Mouse (Mus musculus) kidney, adult 2 months (tissue): ENCODE results near the gene Fth1. TPM values are rescaled to one million over a fixed set of nuclear protein-coding genes. Genes with fewer than 3 reads are reported as not detected.

Source experiments
- DNase-seq: peaks from one replicate; pipeline ENCODE4 v3.0.0; 2021
- H3K27ac ChIP-seq: fragments of 200-500 bp; 2 replicates; pipeline ENCODE4 v1.5.1; 2012; ENCODE audit warnings: low read depth, low read length, control low read depth, inconsistent platforms; ENCODE audit not compliant: insufficient read depth
- H3K27me3 ChIP-seq: fragments of 200-500 bp; replicated peaks from 2 replicates; pipeline ENCODE4 v1.6.1; 2012; ENCODE audit warnings: mild to moderate bottlenecking, moderate library complexity, low read length, inconsistent platforms; ENCODE audit not compliant: control insufficient read depth, insufficient read depth
- H3K36me3 ChIP-seq: fragments of 200-500 bp; 2 replicates; pipeline ENCODE4 v1.6.1; 2012; ENCODE audit warnings: mild to moderate bottlenecking, moderate library complexity, low read length, inconsistent platforms; ENCODE audit not compliant: control insufficient read depth, insufficient read depth
- H3K4me1 ChIP-seq: fragments of 200-500 bp; 2 replicates; pipeline ENCODE4 v1.6.1; 2011; ENCODE audit warnings: low read length; ENCODE audit not compliant: control insufficient read depth, insufficient read depth
- H3K4me3 ChIP-seq: fragments of 200-500 bp; 2 replicates; pipeline ENCODE4 v1.5.1; 2011; ENCODE audit warnings: mild to moderate bottlenecking, low read depth, low read length, control low read depth; ENCODE audit not compliant: insufficient read depth
- CTCF ChIP-seq: fragments of 200-500 bp; conservative IDR thresholded peaks from 2 replicates; pipeline ENCODE4 v1.5.1; 2011; ENCODE audit warnings: low read depth, mild to moderate bottlenecking, control low read depth, low read length, moderate library complexity, mixed read lengths; ENCODE audit not compliant: insufficient read depth, insufficient read length
- POLR2A ChIP-seq: fragments of 200-500 bp; IDR thresholded peaks from one replicate; pipeline ENCODE4 v1.6.1; 2011; ENCODE audit warnings: low read depth, low read length, control low read depth
- WGBS: fragments of 180-500 bp; shearing (Covaris S2); methylation state at CpG from one replicate; pipeline ENCODE4 v1.1.7; 2018; 5-methylcytosine and 5-hydroxymethylcytosine counted together
- polyA plus RNA-seq: library from polyadenylated mRNA; depleted of rRNA; stranded (reverse); fragments of >200 nt; gene quantifications from 2 replicates; pipeline ENCODE4 v1.2.3, GENCODE M21; 2012; rRNA removed

Fth1 gene
- polyA plus RNA-seq, 1 experiment, result 8,110 TPM

DNA sequence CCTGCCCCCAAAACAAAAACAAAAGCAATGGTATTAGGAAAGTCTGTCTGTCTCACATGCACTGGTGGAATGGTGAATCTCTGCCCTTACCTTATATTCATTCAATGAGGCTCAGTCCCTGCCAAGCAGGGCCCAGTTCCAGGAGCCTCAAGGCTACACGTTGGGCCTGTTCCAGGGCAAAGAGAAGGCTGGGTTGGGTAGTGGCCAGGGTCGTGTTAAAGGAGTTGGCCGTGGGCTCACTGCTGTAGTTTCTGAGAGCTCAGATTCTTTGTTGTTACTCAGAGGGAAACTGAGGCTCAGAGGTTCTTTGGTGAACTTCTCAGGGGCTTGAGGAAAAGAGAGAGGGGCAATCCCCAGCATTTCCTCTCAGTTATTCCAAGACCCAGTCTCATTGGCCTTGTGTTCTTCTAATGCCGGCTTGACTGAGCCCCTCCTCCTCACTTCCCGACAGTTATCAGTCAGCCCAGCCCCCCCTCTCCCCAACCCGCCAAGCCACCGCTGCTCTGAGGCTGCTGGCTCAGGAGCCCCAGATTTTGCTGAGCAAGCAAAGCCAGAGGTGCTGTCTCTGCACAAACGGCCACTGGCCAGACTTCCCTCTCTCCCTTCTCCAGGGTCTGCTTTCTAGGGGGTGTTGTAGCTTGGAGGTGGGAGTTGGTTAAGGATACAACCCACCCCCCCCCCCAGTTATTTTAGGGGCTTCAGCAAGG lies 44.9 kb downstream of the Fth1 start:
- TF ChIP-seq CTCF, result no peak
- WGBS, result 10% methylated on average over 8 of the region's 8 CpGs
- peak overlapping the region; percentile 63 for H3K27ac ChIP-seq

DNA sequence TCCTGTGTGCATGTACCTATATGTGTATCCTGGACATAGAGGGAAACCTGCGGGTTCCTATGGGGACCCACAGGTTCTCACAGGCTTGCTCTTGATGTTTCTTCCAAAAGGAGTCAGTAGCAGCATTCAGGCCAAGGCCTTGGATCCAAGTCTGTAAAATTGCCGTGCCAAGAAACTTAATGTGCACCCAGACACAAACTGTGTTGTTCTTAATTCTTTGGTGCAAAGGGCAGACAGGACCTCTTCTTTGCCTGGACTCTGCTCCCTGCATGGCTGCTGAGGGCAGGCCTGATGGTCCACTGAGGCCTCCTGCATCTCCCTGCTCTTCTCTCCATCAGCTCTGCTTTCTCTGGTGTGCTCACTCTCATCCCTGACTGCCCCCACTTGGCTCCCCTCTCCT lies 49.3 kb downstream of the Fth1 start:
- DNase-seq, result peak; percentile 90
- peaks cover 36% of the 10 kb centered on the region for H3K4me1 ChIP-seq
- H3K27me3 ChIP-seq, result no peaks in the 10 kb centered on the region
- H3K27ac ChIP-seq, result peak overlapping the region; percentile 79
- TF ChIP-seq POLR2A, result no peak
- no peak for TF ChIP-seq CTCF
- H3K4me3 ChIP-seq, result no peak overlapping the region
- 61% methylated on average over 2 of the region's 2 CpGs for whole genome bisulfite sequencing
- H3K36me3 ChIP-seq, result no peaks in the 10 kb centered on the region

More for the DNA sequence above, 44.9 kb downstream of the Fth1 start:
- DNase-seq, result peak; percentile 85
- Histone ChIP-seq H3K36me3 (no peaks in the 10 kb centered on the region), H3K27me3 (no peaks in the 10 kb centered on the region), H3K4me1 (peaks cover 44% of the 10 kb centered on the region), H3K4me3 (no peak overlapping the region)

DNA sequence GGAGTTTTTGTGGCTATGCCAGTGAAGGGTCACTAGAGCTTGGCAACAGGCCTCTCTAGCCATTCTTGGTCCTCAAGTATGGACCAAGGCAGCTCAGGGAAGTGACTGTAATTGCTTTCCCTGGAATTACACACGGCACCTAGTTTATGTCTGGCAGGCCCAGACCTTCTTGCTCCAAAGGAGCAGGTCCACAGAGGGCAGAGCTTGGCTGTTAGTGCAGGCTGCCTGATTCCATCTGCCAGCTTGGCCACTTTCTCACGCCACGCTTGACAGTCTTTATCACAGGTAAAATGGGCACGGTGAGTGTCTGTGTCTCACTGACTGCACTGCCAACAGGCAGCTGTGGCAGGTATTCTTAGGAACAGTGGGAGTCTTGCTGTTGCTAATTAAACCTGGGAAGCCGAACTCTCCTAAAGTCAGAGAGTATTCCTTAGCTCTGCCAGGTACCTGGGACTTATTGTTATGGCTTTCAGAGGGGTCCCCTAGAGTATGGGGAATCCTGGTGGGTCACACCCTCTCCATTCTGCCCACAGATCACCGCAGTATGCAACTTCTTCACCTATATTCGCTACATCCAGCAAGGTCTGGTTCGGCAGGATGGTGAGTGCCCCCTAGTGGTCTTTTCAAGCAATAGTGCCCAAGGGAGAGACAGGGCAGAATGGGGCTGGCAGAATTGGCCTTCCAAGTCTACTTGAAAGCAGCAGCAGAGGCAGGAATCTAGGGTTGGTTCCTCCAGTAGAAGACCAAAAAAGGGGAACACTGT lies 53.0 kb downstream of the Fth1 start:
- peak; percentile 85 for TF ChIP-seq CTCF
- TF ChIP-seq POLR2A, result no peak
- no peaks in the 10 kb centered on the region for H3K27me3 ChIP-seq
- DNase-seq, result peak; percentile 79

DNA sequence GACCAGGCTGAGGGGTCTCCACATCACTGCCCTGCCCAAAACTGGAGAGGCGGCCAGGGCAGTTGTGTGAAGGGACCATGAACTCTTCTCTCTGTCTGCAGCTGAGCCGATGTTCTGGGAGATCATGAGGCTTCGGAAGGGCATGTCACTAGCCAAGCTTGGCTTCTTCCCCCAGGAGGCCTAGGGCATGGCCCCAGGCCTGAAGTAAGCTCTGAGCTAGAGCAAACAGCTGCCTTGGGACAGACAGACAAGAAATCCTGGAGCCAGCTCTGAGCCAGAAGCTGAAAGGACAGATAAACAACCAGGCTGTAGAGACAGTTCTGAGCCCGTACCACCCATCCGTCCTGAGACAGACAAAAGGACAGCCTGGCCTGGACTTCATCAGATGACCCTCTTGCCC lies 54.0 kb downstream of the Fth1 start:
- Histone ChIP-seq H3K36me3 (no peaks in the 10 kb centered on the region), H3K27ac (no peak overlapping the region), H3K4me1 (peaks cover 34% of the 10 kb centered on the region), H3K27me3 (no peaks in the 10 kb centered on the region), H3K4me3 (no peak overlapping the region)
- no peak for DNase-seq
- TF ChIP-seq CTCF, result no peak
- TF ChIP-seq POLR2A, result no peak
- WGBS, result 70% methylated on average over 5 of the region's 5 CpGs

More for the DNA sequence above, 53.0 kb downstream of the Fth1 start:
- 26% methylated on average over 8 of the region's 8 CpGs for WGBS
- Histone ChIP-seq H3K4me3 (no peak overlapping the region), H3K27ac (no peak overlapping the region), H3K4me1 (peaks cover 30% of the 10 kb centered on the region), H3K36me3 (no peaks in the 10 kb centered on the region)

Other genes starting within 250 kb of the Fth1 start
- gene Scgb2a2, start 133.0 kb upstream of the Fth1 start, polyA plus RNA-seq, result not detected in 2 replicates
- 3.9 and 4.7 TPM in 2 replicates for gene Incenp, start 81.0 kb upstream of the Fth1 start, polyA plus RNA-seq
- gene Best1, start 21.0 kb downstream of the Fth1 start, polyA plus RNA-seq, result 0.33 and 0.38 TPM in 2 replicates
- 66.0 and 90.9 TPM in 2 replicates for gene Rab3il1, start 21.1 kb downstream of the Fth1 start, polyA plus RNA-seq
- gene Fads3, start 61.0 kb downstream of the Fth1 start, polyA plus RNA-seq, result 382 and 459 TPM in 2 replicates
- 240 and 258 TPM in 2 replicates for gene Fads2, start 121.1 kb downstream of the Fth1 start, polyA plus RNA-seq
- 87.4 and 88.4 TPM in 2 replicates for gene Fads1, start 202.3 kb downstream of the Fth1 start, polyA plus RNA-seq
- 123 and 135 TPM in 2 replicates for gene Tmem258, start 223.4 kb downstream of the Fth1 start, polyA plus RNA-seq
- 4.8 and 4.9 TPM in 2 replicates for gene Fen1, start 223.6 kb downstream of the Fth1 start, polyA plus RNA-seq